Mouse (Mus musculus): ENCODE measurements around the gene Vps53.

Vps53 gene

DNA sequence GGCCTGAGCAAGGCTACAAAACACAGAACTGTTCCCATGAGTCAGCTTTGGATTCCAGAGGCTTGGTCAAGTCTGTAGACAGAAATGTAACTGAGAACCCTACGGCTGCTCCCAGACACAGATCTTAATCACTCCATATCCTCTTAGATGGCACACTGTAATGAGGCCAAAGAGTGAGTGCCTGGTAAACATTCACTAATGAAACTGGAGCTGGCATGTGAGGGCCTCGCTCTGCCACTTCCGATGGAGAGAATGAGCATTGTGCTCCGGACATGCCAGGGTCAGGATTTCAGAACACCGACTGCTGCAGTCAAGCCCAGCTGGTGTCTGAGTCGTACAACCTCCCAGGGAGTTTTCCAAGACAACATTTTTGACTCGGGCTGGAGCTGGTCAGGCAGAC, 119.5 kb downstream of the Vps53 start:
- no peak for DNase-seq (ENCODE audit: low read depth, low spot score)

DNA sequence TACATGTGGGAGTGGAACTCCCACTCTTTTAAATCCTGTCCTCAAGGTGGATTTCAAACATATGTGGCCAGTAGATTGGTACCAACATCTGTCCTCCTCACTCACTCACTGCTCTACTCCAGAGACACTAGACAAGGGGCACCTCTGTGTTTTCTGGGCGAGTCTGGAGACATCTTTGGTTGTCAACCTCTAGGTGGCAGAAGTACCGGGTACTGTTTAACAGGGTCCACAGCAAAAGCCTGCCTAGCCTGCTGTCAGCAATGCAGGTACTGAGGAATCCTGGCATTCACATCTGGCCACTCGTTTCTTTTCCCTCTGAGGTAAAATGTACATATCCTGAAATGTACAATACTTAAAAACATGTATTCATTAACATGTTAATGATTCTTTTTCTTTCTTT, 123.0 kb downstream of the Vps53 start:
- DNase-seq (ENCODE audit: low read depth, low spot score), result peak; percentile 68

DNA sequence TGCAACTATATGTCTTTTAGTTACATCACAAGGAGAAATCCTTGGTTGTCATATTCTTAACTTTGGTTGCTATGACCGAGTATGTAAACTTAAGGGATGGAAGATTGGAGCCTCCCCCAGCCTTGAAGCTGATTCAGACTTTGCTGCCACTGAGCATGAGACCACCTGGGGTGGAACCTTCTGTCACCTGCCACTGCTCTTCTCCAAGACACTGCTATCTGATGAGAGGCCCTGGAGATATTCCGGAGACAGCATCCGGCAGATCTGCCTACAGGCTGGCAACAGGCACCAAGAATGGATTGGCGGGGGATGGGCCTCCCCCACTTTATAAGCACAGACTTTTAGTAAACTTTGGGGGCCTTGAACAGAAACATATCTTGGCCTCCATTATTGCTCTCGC, 127.0 kb downstream of the Vps53 start:
- no peak for DNase-seq (ENCODE audit: low read depth, low spot score)

DNA sequence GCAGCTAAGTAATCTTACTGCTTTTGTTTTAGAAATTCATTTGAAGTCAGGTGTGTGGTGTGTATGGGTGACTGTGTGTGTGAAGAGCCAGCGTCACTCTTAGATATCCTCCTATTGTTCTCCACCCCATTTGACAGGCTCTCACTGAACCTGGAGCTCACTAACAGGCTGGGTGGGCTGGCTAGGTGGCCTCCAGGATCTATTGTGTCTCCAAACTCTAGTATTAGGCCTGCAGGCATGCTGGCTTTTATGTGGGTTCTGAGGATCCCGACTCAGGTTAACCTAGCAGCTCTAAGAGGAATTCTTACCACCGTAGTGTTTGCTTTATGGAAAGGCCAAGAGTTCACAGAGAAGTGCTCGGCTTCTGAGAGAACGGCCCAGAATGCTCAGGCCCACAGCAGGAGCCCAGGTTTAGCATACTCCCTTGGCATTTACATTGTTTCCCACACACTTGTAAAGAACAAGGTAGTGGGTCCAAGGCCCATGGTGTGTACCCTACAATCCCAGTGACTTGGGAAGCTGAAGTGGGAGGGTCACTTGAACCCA, 128.4 kb downstream of the Vps53 start:
- no peak for DNase-seq (ENCODE audit: low read depth, low spot score)

DNA sequence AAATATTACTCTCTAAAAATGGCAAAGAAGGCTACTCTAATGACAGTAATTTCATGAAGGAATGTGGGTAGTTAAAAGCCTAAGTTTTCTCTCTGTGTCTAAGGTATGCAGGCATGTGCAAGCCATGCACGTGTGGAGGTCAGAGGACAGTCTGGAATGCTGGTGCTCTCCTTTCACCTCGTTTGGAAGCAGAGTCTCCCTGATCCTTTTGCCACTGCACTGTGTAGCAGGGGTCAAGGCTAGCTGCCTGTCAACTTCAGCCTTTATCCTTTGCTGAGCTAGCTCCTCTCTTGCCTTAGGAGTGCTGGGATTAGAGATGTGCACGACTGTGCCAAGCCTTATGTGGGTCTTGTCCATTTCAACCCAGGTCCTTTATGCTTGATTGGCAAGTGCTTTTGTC, 128.9 kb downstream of the Vps53 start:
- no peak for DNase-seq (ENCODE audit: low read depth, low spot score)

DNA sequence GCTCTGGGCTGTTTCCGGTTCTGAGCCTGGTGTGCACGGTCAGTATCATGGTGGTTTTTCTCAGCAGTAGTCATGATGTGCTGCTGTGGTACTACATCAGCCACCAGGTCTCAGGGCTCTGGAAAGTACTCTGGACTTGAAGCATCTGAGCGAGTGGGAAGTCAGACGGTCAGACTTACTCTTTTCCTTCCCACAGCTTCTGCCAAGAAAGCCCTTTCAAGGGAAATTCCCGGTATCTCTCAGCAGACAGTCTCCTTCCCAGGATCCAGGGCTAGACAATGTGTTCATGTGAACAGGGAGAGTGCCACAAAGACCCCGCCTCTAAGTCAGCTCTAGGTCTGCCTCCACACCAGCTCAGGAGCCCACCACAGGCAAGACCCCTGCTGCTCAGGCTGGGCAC, 134.1 kb downstream of the Vps53 start:
- no peak for DNase-seq (ENCODE audit: low read depth, low spot score)

DNA sequence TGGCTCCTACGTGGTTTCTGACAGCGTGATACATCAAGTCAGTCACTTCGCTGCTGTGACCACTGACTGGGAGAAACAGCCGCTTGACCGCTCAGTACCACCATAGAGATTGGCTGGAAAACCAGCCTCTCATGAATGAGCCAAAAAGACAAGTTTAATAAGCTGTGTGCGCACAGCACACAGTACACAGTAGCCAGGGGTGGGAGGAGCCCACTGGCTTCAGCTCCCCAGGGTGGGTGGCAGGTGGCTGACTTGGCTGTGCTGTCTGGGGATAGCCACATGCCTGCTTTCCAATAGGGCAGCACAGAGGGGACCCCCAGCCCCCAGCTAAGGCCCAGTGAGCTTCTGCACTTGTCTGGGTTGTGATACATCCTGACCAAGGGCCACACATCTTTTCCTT, 135.0 kb downstream of the Vps53 start:
- no peak for DNase-seq (ENCODE audit: low read depth, low spot score)

DNA sequence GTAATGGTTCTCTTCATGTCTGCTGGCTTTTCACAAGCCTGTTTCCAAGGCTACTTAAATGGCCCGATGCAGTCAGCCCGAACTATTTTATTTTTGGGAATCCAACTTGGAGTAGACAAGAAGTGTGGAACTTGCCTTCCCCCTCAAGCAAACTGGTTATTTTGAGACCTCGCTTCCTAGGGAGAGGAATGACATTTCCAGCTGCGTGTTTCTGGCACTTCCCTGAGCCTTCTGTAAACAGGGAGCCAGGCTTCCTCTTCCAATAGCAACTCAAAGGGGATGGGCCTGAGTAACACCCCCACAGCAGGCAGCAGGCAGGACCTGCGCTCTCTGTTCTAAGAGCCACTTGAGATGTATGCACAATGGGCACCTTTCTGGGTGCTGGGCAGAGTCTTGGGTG, 136.6 kb downstream of the Vps53 start:
- DNase-seq (ENCODE audit: low read depth, low spot score), result no peak

DNA sequence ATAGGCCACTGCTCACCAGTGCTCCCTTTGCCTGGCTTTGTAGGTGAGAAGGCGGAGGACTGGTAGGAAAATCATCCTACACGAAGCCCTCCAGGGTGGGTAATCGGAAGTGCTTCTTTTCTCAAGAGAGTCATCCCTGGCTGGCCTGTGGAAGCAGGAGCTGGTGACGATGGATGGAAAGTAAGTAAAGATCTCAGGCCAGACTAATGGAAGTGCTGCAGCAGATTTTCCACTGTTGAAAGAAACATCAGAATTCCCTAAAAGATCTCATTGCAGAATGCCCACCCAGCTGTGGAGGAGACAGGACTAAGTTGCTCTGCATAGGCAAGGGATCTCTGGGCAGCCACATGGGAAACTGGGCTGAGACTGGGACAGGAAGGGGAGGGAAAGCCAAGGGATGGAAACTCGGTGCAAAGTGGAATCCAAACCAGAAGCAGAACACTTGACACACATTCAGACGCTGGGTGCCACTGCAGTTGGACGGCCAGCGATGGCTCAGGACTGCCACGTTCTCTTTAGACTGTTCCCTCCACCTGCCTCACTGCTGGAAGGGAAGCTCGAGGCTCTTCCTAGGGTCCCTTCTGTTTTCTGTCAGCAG, 137.3 kb downstream of the Vps53 start:
- DNase-seq (ENCODE audit: low read depth, low spot score), result no peak

DNA sequence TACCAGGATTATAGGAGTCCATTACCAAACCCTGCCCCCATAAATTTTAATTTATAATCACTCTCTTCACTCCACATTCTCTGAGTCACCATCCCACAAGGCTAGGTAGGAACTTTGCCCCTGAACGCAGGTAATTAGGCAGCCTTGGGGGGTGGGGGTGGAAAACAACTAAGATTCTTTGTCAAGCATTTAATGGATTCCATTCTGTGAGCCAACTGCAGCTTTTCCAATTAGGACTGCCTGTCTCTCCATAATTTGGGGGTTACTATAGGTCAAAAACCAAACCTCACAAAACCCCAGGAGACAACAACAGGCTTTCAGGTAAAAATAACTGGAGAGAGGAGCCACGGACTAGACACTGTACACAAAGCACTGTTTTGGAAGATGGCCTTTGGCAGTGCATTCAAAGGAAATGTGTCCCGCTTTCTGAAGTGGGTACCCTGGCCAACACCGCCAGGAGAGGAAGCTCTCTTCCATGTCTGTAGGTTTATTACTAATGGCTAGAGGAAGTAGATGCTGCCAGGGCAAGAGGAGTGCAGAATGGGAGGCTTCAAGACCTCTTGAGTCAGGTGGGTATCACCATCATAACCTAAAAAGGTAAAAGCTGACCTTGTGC, 138.6 kb downstream of the Vps53 start:
- no peak for DNase-seq (ENCODE audit: low read depth, low spot score)

DNA sequence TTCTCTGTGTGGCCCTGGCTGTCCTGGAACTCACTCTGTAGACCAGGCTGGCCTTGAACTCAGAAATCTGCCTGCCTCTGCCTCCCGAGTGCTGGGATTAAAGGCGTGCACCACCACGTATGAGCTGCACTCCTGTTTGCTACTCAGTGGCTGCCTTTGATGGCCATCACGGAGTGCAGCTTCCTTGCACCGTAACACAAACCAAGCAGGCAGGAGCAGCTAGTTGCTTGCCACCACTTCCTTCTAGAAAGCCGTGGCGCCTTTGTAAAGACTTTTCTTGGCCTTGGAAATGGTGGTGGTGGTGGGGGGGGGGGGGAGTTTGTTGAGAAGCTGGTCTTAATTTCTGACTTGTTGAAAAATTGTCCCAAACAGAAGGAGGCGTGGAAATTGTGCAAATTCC, 139.3 kb downstream of the Vps53 start:
- no peak for DNase-seq (ENCODE audit: low read depth, low spot score)

DNA sequence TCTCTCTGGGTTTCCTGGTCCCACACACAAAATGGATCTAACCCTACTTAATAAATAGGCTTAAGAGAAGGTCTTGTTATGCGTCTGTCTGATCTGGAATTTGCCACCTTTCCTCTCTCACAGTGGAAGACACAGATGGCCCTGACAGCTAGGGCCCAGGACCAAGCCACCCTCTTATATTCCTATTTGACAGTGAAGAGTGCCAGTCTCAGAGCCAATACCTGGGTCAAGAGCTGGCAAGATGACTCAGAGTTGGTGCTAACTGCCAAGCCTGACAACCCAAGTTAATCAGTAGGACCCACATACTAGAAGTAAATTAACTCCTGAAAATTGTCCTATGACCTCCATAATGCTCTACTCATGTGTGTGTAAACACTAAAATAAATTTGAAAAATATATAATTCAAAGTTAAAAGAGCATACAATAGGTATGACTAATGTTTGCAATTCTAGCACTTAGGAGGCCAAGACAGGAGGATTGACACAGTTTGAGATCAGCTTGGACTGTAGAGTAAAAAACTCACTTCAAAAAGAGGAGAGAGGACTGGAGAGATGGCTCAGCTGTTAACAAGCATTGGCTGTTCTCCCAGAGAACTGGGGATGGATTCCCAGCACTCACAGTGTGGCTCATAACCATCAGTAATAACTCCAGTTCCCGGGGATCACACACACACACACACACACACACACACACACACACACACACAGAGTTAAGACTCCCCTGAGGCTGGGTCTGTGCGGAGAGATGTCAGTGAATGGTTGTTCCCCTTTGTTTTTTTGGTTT, 140.0 kb downstream of the Vps53 start:
- no peak for DNase-seq (ENCODE audit: low read depth, low spot score)

DNA sequence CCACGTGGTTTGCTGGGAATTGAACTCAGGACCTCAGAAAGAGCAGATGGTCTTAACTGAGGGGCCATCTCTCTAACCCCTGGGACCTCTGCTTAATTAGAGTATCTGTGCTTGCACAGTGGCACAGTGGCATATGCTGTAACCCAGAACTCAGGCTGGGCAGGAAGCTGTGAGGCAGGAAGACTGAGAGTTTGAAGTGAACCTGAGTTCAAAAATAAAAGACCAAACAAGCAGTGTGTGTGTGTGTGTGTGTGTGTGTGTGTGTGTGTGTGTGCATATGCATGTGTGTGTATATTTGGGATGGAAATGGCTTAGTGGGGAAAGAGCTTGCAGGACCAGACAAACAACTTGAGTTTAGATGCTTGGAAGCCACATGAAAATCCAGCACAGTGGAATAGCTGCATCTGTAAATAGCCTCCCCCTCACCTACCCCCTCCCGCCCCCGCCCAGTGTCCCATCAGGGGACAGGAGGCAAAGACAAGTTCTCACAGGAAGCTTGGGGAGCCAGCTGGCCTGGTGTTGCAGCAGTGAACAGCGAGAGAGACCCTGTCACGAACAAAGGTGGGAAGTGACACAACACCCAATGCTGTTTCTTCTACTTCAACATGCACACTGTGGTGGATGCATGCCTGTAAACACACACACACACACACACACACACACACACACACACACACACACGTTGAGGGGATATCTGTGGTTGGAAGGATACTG, 141.7 kb downstream of the Vps53 start:
- no peak for DNase-seq (ENCODE audit: low read depth, low spot score)

DNA sequence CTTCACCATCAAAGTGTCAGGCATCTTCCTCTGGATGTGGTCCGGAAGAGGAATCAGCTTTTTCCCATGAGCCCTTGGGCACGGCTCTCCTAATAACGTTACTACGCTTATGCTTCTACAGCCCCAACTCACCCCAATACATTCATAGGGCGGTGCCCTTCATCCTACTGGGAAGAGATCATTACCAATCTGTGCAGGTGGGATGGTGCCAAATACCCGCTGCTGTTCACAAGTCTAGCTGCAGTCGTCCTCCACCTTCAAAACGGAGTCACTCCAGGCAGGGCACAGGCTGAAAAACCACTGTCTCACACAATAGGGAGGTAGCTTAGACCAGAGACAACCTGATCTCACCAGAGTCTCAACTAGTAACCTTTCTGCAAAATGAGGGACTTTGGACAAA, 144.3 kb downstream of the Vps53 start:
- no peak for DNase-seq (ENCODE audit: low read depth, low spot score)

DNA sequence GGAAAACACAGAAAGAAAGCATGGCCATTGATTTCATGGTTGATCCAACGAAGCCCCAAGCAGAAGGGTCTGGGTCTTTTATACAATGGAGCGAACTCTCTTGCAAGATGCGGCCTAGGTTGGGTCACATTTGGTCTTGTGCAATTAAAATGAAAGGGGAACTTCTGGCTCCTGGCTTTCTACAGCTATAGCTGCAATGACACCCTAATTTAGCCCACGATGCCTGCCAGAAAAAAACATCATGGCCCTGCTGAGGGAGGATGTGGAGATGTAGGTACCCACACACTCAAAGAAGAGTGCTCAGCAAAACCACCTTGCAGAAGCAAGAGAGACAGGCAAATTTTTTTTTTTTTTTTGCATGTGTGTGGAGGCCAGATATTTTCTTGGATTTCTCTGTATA, 145.6 kb downstream of the Vps53 start:
- no peak for DNase-seq (ENCODE audit: low read depth, low spot score)

DNA sequence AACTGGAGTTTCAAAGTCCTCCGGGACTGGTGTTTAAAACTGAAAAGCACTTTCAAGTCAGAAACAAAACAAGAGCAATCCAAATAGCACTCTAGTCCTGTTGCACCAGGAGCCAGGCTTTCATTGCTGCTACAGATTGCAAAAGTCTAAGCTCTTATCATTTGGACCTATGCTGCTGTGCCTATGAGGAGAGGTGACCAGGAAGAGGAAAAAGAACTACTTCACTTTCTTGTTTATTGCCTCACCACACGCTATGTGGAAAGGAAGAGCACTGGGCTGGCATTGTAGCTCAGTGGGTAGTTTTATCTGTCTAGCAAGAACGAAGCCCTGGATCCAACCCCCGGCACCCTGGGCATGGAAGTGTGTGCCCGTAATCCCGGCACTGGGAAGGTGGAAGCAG, 146.1 kb downstream of the Vps53 start:
- DNase-seq (ENCODE audit: low read depth, low spot score), result no peak

DNA sequence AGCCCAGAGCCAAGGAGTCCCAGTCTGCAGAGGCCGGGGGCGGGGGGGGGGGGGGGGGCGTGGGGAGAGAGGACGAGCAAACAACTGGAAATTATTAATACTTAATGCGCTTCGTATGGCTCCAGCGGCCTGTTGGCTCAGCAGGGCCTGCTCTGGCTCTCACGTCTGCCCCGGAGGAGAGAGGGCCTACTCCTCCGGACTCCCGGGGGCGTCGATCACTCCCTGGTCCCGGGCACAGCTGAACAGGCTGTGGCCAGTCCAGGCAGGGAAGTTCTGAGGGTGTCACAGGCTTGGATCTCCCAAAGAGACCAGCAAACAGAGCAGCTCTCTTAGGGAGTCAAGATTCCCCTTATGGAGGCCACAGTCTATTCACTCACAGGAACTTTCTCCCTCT, 151.4 kb downstream of the Vps53 start:
- no peak for DNase-seq (ENCODE audit: low read depth, low spot score)

DNA sequence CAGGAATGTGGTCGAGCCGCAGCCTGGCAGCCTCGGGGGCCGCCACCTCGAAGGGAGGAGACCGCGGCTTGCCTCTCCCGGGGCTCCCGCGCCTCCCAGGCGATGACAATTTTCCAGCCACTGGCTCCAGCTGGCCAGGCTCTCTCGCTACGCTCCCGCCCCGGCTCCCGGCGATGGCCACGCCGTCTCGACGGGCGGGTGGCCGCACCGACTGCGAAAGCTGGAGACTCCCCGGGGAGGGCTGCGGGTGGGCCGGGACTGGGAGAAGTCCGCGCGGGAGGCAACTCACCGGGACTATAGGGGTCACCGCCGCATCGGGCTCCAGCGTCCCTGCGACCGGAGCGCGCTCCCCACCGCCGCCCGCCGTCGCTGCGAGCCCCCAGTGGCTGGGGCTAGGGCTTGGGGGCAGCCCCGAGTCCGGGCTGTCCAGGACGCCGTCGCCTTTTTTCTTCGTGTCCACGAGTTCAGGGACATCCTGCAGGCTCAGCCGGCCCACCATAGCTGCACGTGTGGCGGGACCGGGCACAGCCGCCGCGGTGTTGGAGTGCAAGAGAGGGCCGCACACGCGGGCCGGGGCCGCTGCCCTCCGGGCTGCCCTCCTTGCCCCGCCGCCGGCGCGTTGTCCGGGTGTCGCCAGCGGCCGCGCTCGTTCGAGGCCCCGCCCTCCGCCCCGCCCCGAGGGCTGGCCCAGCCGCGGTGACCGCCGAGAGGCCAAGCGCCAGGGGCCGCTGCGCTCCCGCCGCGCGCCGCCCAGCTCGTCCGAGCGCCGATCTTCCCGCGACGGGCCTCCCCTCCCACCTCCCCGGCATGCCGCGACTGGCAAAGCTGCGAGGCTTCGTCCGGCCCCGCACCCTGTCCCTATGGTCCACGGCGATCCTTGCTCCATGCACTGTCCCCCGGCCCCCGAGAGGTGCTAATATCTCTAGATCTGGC, 152.0 kb downstream of the Vps53 start, which contains the start of gene Rflnb:
Gene Rflnb, minus strand, starts transcription at position 644 of the 933 bp plus-strand sequence.
- DNase-seq (ENCODE audit: low read depth, low spot score), result peak; percentile 27

DNA sequence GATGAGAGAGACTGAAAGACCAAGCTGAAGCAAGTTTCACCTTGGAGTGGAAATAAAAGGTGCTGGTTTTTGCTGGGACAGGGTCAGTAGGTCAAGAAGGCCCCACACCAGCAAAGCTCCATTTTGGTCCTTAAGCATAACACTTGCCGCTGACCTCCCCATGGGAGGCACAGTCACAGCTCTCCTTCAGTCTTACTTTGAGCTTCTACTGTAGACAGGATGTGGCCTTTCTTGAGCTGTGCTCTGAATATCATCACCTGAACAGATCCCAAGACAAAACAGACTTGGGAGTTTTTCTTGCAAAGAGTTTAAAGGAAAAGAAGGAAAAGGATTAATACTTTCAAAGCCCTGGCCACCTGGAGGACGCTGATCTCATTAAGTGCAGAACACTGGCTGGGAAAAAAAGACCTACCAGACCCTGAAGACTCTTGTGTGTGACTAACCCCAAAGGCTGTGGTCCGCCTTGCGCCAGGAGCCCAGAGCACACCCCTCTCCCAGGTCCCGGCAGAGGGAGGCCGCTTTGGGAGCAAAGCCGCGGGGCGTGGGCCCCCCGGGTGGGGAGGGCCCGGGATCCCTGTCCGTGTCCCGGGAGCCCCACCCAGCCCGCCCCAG, 152.8 kb downstream of the Vps53 start:
- peak; percentile 24 for DNase-seq (ENCODE audit: low read depth, low spot score)

DNA sequence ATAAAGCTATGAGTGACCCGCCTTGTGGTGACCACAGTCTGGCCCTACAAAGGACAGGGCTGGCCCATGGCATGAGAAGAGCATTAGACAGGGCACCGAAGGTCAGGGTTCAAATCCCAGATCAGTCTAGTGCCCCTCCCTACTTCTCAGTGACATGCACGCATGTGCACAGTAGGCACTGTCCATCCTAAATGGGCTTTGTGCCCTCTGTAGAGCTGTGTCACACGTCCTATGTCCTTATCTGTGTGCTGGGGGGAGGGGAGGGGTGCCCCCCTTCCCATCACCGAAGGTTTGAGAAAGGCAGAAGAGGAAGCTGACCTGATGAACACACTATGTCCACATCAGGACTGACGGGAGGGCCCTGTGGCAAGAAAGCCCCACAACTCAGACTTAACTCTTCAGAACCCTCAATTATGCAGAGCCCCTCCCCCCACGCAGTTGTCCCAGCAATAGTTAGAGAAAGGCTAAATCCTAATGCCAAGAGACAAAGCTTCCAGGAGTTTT, 154.3 kb downstream of the Vps53 start:
- DNase-seq (ENCODE audit: low read depth, low spot score), result no peak

Data from ES-CJ7 (cell line).